Mouse (Mus musculus): ENCODE measurements around the gene Brwd1.
A peak's percentile ranks its signal among the peaks of the same experiment; 100 is the strongest.
"Not testable (repeated sequence)": the region's sequence is repeated elsewhere in the genome, so short reads cannot be mapped to it uniquely, and the experiment has no call there.

Brwd1 gene

DNA sequence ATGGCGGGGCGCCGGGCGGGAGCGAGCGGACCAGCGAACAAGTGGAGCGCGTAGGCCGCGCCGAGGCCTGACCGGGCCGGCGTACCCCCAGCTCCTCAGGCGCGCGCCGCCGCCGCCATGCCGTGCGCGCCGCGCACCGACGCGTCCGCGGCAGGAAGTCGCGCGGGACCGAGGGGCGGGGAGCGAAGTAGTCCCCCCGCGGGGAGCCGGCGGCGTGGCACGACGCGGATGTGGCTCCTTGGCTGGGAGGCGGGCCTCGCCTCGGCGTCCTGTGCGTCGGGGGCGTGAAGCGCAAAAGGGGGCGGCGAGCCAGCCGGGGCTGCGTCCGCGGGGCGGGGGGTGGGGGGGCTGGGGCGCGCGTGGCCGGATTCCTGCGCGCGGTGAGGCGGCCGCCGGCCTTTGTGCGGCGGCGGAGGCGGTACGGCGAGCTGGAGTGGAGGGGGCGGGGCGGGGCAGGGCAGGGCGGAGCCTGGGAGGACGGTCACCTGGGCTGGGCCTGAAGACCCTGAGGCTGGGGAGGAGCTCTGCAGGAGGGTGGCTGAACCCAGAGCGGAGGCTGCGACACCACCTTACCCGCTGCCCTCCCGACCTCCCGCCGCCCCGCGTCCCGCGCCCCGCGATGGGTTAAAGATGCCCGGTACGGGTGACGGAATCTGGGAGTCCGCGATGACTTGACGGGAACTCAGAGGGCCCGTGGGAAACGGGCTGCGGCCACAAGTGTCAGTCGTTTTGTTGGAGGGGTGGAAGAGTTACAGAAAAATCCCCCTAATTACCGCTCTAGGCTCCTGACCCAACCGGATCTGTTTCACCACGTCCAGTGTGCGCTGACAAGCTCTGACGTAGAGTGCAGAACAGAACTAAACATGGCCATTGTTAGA, at the start of gene Brwd1:
Gene Brwd1 (minus strand): TSS at position 226 of the 878 bp plus-strand sequence.
- peak; percentile 92 for DNase-seq (ENCODE audit: low spot score)

DNA sequence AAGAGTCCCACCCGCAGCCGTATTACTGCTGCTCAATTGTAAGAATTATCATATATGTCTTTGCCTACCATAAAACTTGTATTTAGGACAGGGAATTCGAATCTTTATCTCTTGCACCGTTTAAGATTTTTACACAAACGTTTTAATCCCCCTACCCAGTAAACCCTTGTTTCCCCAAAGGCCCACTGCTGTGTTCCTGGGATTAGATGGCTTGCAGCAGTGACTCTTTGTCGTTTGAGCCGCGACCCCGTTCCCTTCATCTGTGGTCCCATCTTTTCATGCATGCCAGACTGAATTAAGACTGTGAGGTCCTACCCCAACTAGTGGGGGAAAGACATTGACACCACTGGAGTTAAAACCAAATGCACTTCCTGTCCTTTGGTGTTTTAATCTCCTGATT, 46.1 kb upstream of the Brwd1 start:
- DNase-seq (ENCODE audit: low spot score): no peak

DNA sequence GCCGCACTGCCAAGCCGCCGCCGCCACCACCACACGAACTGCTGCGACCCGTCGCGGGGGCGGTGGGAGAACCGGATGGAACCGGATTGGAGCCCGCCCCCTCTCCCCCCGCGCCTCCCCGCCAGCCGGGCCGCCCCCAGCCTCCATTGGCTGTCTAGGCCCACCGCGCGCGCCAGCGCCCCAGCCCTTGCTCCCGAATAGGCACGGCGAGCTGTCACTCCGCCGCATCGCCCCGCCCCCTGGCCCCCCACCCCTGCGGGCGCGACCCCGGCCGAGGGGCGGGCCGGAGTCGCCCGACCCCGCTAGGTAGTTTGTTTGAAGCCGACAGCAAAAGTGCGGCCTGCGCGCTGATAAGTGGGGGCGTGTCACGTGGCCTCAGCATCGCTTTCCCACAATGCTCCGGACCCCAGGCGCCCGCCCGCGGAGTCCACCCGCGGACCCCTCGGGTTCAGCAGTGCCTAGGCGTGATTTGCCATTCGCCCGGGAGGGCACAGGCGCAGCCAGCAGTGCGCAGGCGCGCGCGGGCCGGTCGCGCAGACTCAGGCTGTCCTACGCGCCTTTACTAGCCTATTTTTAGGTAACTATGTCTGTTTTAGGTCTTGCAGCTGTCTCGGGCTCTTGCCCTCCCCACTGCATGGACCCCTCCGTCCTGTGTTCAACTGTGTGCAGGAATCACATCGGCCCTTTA, 45.5 kb upstream of the Brwd1 start, which contains the start of gene Hmgn1:
Gene Hmgn1 (minus strand): TSS at position 73 of the 688 bp plus-strand sequence.
- peak; percentile 96 for DNase-seq (ENCODE audit: low spot score)

DNA sequence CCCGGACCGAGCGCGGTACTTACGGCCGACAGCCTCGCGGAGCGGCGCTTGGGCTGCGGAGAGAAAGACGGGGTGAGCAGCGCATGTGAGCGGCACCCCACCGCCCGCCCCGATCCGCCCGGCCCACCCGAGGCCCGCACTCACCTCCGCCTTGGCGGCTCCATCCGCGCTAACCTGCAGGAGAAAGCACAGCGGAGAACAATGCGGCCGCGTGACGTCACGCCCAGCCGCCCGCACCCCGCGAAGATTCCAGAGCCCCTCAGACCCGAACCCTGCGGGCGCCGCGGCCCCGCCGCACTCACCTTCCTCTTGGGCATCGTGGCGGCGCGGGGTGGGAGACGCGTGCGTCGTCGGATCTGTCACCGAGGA, 44.9 kb upstream of the Brwd1 start:
- DNase-seq (ENCODE audit: low spot score): no peak

DNA sequence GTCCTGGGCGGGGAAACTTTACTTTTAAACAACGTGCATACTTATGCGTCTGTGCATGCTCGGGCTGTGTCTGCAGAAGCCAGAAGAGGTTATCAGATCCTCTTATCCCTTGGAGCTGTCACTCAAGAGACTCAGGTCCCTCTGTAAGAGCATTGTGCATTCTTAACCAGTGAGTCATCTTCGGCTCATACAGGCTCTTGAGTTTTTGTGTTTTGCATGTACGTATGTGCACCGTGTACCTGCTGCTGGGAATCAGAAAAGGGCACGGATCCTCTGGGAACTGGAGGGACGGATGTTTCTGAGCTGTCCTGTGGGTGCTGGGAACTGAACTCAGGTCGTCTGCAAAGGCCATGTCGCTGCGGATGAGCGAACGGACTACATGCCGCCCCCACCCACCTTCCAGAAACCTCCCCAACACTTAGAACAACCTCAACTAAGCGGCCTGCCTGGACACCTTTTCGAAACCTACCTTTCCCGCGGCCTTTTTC, 44.4 kb upstream of the Brwd1 start:
- peak; percentile 59 for DNase-seq (ENCODE audit: low spot score)

DNA sequence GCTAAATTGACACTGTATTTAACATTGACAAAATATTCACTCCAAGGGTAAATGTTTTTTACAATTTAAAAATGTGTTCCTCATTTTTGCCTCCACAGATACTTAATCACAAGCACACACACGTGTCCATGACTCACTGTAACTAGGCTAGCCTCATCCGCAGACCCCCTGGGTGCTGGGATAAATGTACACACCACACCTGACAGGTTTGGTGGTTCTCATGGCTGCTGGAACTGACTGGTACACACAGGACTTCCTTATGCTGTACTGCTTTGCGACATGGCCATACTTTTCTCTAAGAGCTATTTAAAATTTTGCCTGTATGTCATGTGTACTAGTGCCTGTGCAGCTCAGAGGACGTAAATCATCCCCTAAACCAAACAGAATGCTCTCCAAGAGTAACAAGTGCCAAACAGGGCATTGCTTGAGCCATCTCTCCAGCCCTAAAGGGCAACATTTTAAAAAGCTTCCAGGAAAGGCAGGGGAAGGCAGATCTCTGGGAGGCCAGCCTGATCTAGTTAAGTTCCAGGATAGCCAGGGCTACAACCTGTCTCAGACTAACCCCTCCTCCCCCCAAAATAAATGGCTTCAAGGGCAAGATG, 37.8 kb upstream of the Brwd1 start:
- DNase-seq (ENCODE audit: low spot score): no peak

DNA sequence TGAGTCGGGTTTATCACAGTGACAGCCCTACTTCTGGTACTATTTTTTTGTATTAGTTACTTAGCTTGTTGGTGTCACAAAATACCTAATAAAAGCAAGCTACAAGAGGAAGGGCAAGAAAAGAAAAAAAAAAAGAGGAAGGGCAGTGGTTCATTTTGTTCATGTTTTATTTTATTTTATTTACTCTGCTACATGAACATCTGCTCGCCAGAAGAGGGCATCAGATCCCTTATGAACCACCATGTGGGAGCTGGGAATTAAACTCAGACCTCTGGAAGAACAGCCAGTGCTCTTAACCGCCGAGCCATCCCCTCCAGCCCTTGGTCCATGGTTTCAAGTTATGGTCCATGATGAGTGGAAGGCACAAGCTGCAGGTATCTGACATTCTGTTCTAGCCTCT, 32.4 kb upstream of the Brwd1 start:
- no peak for DNase-seq (ENCODE audit: low spot score)

DNA sequence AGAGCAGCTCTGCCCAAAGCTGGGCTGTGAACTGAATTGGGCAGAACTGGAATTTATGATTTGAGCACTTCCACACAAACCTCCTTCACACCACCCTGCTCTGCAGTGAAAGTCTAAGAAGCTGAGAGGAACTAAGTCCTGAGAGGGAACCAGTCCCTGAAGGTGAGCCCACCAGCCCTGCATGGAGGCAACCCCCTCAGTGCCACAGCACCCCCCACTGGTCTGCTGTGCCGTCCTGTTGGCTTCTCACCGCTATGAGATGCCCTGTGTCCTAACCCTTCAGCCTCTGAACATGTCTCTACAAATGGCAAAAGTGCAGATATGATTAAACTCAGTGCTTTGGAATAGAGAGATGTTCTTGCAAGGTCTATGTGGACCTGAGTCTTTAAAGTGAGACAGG, 30.4 kb upstream of the Brwd1 start:
- DNase-seq (ENCODE audit: low spot score): no peak

DNA sequence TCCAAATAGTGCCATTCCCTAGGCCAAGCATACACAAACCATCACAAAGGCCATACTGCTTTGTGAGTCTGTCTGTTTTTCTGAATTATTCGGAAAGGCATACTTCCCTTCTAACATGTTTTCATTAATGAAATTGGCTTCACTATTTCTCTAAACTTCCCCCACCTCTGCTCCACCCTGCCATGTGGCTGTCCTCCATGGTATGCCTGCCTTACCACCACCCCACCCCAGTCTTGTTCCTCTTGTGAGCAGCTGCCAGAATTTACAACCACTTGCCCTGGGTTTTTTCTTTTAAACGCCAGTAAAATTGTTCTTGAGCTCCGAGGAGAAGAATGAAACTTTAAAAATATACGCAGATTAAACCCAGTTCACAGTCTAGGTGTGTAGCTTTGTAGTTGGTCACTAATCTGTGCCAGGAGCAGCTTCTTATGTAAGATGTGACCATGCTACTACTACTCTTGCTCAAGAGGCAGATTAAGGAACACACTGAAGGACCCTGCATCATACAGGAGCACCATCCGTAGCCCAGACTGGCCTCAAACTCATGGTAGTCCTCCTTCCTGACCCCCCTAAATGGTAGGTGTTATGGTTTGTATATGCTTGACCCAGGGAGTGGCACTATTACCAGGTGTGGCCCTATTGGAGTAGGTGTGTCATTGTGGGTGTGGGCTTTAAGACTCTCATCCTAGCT, 28.5 kb upstream of the Brwd1 start:
- DNase-seq (ENCODE audit: low spot score): no peak

DNA sequence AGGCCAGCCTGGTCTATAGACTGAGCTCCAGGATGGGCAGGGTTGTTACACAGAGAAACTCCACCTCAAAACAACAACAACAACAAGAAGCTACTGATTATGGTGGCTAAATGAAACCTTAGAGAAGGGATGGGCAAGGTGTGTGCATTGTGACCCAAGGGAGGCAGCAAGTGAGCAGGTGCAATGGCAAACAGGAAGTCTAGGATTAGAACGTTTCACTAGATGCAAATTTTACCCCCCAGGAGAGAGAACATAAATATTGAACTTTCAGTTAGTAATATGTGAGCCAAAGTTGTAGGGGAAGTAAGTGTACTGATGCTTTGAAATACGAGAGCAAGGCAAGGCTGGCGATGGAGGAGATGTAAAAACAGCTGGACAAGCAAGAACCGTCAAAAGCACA, 27.3 kb upstream of the Brwd1 start:
- no peak for DNase-seq (ENCODE audit: low spot score)

DNA sequence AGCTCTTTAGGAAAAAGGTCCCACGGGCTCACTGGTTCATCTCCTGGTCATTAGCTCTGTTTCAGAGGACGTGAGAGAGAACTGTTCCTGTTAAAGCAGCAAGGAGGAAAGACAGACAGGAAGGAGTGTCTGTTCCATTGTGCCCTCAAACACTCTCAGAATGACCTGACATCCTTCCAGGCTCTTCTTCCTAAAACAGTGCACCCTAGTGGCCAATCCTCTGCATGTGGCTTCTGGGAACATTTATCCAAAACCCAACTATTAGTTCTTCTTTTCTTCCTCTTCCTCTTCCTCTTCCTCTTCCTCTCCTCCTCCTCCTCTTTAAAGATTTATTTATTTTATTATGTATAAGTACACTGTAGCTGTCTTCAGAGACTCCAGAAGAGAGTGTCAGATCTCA, 20.7 kb upstream of the Brwd1 start:
- peak; percentile 19 for DNase-seq (ENCODE audit: low spot score)

DNA sequence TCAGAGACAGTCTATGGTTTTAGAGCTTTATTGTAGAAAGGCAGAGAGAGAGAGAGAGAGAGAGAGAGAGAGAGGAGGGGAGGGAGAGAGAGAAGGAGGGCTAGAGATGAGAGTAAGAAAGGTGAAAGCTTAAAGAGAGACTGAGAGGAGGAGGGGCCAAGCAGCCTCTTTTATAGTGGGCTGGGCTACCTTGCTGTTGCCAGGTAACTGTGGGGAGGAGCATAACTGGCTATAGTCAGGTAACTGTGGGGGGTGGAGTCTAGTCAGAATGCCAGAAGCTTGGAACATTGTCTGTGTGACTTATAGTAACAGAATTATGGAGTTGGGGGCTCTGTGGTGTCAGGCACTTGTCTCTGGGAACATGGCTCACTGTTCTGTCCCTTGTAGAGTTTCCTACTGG, 15.5 kb upstream of the Brwd1 start:
- DNase-seq (ENCODE audit: low spot score): not testable (repeated sequence)

DNA sequence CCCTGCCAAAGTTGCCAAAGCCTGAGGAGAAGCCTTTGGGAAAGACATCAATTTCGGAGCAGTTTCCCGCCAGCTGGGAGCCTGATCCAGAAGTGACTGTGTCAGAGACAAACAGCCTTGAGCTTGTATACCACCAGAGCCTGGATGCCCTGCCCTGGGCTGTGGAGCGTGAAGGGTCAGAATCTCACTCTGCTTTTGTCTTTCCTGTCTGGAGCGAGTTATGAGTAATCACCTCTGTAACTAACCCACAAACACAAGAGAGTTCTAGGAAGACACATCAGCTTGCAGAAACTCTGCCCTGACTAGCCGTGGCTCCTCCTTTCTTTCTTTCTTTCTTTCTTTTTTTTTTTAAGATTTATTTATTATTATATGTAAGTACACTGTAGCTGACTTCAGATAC, 13.6 kb upstream of the Brwd1 start:
- no peak for DNase-seq (ENCODE audit: low spot score)

DNA sequence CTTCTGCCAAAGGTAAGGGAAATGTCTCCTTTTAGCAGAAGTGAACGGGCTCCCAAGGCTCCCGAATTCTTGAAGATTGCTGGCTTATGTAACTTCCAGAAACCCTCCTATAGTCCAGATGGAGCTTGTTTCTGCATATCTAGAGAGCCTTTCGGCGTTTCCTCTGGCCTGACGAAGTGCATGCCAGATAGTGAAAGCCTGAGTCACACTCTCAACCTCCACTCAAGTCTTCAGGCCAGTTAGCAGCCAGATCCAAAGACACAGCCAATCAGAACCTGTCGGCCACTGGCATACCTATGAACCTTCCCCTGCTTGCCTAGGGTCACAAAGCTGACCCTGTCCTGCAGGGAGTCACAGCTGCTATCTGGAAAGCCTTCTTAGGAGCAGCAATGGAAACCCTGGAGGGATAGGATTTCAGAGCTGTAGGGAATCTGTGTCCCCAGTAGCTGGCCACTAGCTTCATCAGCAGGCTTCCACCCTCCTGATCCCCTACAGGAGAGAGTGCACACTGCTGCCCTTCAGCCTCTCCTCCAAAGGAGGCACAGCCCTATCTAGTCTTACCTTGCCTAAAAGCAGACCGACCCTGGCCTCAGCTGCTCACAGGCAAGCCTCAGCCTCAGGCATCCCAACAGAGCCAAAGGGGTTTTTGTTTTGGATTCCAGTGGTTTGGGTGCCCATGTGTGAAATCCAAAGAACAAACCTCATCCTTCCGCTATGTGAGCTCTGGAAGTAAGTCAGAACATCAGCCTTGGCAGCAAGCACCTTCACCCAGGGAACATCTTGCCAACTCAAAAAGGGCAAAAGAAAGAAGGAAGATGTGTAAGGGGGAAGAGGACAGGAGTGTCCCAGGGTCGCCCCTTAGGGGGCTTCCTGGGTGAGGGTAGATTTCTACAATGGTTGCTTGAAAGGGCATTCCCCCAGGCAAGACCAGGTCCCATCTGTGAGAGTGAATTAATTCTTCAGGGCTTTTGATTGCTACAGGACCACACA, 9.5 kb upstream of the Brwd1 start:
- DNase-seq (ENCODE audit: low spot score): peak; percentile 33

DNA sequence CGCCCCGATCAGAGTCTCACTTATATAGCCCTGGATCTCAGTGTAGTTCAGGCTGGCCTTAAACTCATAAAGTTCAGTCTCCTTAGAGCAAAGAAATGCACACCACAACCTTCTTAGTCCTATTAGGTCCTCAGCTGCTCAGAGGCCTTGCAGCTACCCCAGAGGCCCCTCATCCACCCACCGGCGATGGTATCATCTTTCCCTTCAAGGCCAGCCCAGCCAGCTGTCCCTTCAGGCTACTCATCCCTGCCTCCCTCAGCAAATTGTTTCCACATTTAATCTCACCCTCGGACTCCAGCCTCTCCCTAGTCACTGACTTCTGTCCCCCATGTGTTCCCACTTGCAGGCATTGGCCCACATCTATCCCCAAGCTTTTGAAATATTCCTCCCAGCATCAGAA, 5.8 kb upstream of the Brwd1 start:
- no peak for DNase-seq (ENCODE audit: low spot score)

DNA sequence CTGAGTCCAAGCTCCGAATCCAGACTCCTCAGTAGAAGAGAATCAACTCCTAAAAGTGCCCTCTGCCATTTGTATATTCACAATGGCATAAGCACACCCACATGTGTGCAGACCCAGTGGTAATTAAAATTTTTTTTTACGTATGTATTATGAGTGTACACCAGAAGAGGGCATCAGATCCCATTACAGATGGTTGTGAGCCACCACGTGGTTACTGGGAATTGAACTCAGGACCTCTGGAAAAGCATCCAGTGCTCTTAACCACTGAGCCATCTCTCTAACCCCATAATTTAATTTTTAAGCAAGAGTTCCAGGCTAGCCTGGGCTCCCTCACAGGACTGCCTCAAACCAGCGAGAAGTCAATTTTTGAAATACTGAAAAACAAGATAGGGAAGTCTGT, 5.1 kb upstream of the Brwd1 start:
- DNase-seq (ENCODE audit: low spot score): no peak

DNA sequence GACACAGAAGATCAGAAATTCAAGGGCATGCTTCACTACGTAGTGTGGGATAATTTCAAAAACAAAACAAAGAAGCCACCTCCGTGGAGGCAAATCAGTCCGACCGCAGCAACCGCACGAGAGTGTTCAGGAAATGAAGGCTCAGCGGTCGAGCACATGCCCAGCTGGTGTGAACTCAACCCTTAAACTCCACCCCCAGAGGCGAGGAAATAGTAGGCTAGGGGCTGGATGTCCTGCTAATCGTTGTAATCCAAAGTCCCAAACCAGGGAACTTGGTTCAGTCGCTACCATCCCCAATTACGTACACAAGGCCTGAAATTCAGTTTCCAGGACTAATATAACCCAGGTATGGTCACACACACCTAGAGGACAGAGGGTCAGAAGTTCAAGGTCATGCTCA, 4.7 kb upstream of the Brwd1 start:
- DNase-seq (ENCODE audit: low spot score): no peak

DNA sequence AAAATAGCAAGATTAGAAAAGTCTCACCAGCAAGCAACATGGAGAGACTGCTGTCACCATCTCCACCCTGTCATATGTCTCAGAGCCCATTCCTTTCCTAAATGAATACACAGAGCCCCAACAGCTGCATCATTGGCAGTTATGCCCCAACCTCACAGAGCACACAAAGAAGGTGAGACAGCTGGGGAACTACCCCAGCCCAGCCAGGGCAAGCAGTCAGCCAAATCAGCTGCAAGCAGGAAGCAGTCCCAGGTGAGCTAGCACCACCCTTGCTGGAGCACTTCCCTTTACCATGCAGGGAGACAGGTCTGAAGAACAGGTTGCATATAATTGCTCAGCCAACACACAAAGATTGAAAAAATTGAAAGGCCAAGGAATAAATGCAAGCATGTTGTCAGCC, 3.3 kb upstream of the Brwd1 start:
- no peak for DNase-seq (ENCODE audit: low spot score)

DNA sequence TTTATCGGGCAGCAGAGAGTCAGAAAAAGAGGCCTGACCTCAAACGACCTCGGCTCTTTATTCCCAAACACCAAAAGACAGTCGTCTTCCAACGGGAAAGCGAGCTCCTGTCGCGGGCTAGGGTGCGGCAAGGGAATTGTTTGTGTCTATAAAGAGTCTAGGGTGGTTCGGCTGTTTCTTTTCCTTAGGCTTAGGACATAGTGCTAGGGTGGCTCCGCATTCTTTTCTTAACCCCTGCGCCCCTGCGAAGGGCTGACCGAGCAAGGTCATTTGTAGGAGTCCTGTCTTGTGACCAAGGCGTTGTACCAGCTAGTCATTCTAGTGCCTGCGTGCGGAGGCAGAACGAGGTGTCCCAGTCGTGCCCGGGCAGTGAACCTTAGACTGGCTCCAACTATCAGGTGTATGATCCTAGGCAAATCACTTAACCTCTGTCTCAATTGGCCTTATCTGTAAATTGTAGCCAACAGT, 887 bp upstream of the Brwd1 start:
- peak; percentile 56 for DNase-seq (ENCODE audit: low spot score)

DNA sequence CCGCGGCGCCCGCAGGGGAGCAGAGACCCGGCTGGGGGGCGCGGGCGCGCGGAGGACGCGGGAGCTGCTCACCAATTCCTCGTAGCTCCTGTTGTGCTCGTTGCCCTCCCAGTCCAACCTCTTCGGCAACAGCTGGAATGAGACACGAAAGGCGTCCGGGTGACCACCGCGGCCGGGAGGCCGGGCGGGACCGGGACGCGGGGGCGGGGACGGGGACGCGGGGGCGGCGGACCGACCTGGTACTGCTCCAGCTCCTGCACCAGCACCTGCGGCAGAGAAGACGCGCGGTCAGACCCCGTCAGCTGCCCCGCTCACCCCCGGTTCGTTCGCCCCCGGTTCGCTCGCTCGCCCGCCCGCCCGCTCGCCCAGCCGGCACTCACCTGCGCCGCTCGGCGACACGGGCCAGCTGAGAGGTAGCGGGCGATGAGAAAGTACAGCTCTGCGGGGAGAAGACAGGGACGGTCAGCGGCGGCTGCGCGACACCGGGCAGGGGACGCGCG, 534 bp downstream of the Brwd1 start:
- DNase-seq (ENCODE audit: low spot score): peak; percentile 58

DNA sequence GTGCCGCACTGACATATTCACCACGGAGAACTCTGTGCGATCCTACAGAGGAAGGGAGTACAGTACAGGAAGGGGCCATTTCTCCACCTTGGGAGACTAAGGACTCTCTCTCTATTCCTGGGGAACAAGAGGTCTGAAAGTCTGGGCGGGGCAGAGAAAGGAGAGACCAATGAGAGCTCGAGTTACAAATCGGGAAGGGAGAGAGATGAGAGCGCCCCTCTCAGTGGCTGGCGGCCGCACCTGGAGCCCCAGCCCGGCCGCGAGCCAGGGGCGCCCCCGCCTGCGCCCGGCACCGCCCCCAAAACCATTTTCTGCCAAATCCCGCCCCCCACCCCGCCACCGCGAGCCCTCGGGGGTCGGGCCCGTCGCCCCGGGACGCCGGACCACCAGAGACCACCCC, 995 bp downstream of the Brwd1 start:
- peak; percentile 85 for DNase-seq (ENCODE audit: low spot score)

Data from urinary bladder, postnatal 14 days (tissue).